Mouse (Mus musculus) gastrocnemius, postnatal 14 days (tissue): ENCODE measurements around the gene Gpatch11. TPM values are rescaled to one million over a fixed set of nuclear protein-coding genes. Genes with fewer than 3 reads are reported as not detected.

Source experiments
- DNase-seq: peaks from one replicate; pipeline ENCODE4 v3.0.0; 2021; ENCODE audit warnings: mixed read lengths
- intact Hi-C: fragments of 180-260 bp; cut with DNase I; formaldehyde crosslinking; loops from one replicate; pipeline ENCODE4 v1.15.1; 2025; ENCODE audit warnings: low total_unique reads
- total RNA-seq, 2 experiments: library from RNA; stranded (reverse); gene quantifications; 2 replicates each; pipeline ENCODE4 v1.2.3; 2021

The Gpatch11 gene
- total RNA-seq, 2 experiments from 2014 or later, result 17.7 to 18.4 TPM

- intact Hi-C loops, result no loop called here
- no peak for DNase-seq
These were observed 53.2 kb downstream of the Gpatch11 start for GRCm38 (mm10) chr17:78888554-78888953.

- DNase-seq, result no peak
- intact Hi-C loops, result no loop called here
These were observed 53.8 kb downstream of the Gpatch11 start for GRCm38 (mm10) chr17:78889184-78889583.

- no peak for DNase-seq
- intact Hi-C loops, result no loop called here
These were observed 55.7 kb downstream of the Gpatch11 start for GRCm38 (mm10) chr17:78891020-78891419.

- no peak for DNase-seq
- intact Hi-C loops, result no loop called here
These were observed 59.6 kb downstream of the Gpatch11 start for GRCm38 (mm10) chr17:78894991-78895390.

GRCm38 (mm10) chr17:78895394-78895793 is 60.0 kb downstream of the Gpatch11 start:
- peak; percentile 49 for DNase-seq
- intact Hi-C loops, result no loop called here

Other genes with a start within 250 kb of the Gpatch11 start
- 10 to 100 TPM in 1 of 2 experiments, 1 to 10 TPM in 1; 9.0 to 10.1 TPM for gene Strn, start 98.4 kb upstream of the Gpatch11 start, total RNA-seq
- gene Heatr5b, start 203 bp upstream of the Gpatch11 start, total RNA-seq, result 10 to 100 TPM in 1 of 2 experiments, 1 to 10 TPM in 1; 8.8 to 10.3 TPM
- gene Eif2ak2, start 47.0 kb downstream of the Gpatch11 start, total RNA-seq, result 1 to 10 TPM; 5.1 to 5.4 TPM
- gene Sult6b1, start 71.4 kb downstream of the Gpatch11 start, total RNA-seq, result not detected
- 10 to 100 TPM; 42.7 to 43.9 TPM for gene Cebpzos, start 80.9 kb downstream of the Gpatch11 start, total RNA-seq
- 10 to 100 TPM; 16.0 to 16.9 TPM for gene Cebpz, start 101.5 kb downstream of the Gpatch11 start, total RNA-seq
- 10 to 100 TPM; 28.0 to 29.7 TPM for gene Ndufaf7, start 101.6 kb downstream of the Gpatch11 start, total RNA-seq
- gene Prkd3, start 185.2 kb downstream of the Gpatch11 start, total RNA-seq, result 10 to 100 TPM; 11.7 to 13.3 TPM
- 1 to 10 TPM; 8.3 to 8.4 TPM for gene Qpct, start 216.3 kb downstream of the Gpatch11 start, total RNA-seq